Mouse (Mus musculus): Measurements from ENCODE around the gene Clybl.

The Clybl gene

DNA sequence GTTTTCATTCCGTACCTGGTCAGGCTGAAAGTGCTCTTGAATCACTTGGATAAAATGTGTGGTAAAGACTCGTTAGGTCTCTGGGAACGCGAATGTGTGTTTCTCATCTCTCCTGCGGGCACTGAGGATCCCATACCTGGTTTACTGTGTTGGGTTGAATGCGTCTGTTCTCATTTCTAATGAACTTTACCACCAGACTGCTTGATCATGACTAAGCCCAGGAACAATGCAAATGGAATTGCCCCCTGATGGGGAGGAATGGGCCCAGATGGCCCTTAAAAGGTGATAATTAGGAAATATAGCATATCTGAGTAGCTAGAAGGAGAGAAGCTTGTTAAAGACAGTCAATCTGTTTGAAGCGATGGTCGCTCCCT is 74.7 kb downstream of the Clybl start:
- TF ChIP-seq GATA4 (IDR thresholded peaks at IDR 0.05; ENCODE audit: insufficient replicate concordance, low read length): no peak

- no peak for TF ChIP-seq GATA4 (IDR thresholded peaks at IDR 0.05; ENCODE audit: insufficient replicate concordance, low read length)
These were observed 76.8 kb downstream of the Clybl start for GRCm38 (mm10) chr14:122258297-122258696.

- no peak for TF ChIP-seq GATA4 (IDR thresholded peaks at IDR 0.05; ENCODE audit: insufficient replicate concordance, low read length)
These were observed 79.7 kb downstream of the Clybl start for GRCm38 (mm10) chr14:122261250-122261649.

DNA sequence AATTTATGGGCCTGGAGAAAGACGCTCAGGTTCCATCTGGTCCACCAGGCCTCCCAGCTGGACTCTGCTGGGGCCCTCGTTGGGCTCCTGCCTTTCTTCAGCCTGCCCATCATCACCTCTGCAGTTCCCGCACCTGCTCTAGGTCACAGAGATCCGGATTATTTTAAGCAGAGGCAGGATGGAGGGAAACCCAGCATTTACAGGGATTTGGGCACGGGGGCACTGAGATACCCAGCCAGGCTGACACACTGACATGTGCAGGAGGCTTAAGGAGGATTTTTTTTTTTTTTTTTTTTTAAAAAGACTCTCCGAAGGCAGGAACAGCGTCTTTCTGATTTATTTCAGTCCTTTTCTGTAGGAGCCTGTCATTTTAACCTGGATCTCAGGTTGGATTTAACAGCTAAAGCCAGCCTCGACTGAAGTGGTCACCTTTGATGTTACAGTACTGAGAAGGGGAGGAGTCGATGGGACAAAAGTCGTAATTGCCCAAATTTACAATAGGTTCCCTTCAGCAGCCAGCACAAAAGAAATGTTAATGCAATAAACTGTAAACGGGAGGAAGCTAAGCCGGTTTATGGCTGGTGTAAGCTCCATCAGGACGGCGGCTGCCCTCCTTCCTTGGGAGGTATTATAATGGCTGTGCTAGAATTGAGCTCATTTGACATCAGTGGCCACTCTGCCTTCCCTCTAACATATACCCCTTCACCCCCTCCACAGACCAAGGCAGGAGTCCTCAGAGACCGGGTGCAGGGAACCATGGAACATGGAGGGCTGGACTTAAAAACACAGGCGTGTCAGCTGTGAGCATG is 81.6 kb downstream of the Clybl start:
- no peak for TF ChIP-seq GATA4 (IDR thresholded peaks at IDR 0.05; ENCODE audit: insufficient replicate concordance, low read length)

DNA sequence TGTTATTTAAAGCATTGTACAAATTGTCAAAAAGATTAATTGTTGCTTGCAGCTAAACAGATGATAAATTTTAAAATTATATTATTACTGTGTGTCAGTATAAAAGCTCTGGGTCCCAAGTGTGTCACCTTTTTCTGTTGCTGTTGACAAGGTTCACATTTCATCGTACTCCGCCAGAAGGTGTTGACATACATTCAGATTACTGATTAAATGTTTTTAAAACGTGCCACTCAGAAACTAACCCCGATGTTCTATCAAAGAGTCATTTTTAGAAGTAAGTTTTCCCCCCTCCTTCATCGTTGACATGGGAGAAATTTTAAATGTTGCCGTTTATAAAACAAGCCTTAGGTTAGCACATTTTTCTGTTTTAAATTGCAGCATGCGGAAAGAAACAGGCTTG is 83.7 kb downstream of the Clybl start:
- no peak for TF ChIP-seq GATA4 (IDR thresholded peaks at IDR 0.05; ENCODE audit: insufficient replicate concordance, low read length)

DNA sequence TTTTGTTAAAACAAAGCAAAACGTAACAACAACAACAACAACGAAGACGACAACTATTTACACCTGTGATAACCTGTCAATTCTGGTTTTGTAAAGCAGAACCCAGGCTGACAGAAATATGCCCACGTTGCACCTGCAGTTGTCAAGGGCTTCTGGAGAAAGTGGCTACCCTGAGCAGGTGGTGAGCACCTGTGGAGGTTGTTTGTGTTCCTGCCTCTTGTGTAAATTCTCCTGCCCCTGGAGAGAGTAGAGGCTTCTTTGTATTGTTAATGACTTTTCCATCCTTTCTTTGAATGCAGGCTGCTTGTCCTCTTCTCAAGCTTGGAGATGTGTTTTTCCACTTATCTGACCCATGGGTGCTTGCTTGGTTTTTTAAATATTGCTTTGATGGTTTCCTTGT is 86.1 kb downstream of the Clybl start:
- no peak for TF ChIP-seq GATA4 (IDR thresholded peaks at IDR 0.05; ENCODE audit: insufficient replicate concordance, low read length)

- TF ChIP-seq GATA4 (IDR thresholded peaks at IDR 0.05; ENCODE audit: insufficient replicate concordance, low read length): no peak
These were observed 89.7 kb downstream of the Clybl start for GRCm38 (mm10) chr14:122271104-122271746.

DNA sequence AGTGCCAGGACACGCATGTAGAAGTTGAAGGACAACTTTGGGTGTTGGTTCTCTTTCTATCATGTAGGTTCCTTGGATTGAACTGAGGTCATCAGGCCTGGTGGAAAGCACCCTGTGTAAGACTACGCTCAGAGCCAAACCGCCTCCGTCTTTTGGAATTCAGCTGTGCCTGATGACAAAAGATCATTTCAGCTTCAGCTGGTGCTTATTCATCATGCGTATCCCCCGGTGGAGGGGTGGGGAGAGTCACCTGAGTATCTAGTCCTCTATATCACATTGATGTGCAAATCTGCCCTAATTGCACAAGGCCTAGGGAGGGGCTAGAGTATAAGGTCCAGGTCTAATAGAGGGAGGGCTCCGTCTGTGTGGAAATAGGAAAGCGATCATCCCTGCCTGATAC is 95.6 kb downstream of the Clybl start:
- no peak for TF ChIP-seq GATA4 (IDR thresholded peaks at IDR 0.05; ENCODE audit: insufficient replicate concordance, low read length)

GRCm38 (mm10) chr14:122279462-122280308 is 98.2 kb downstream of the Clybl start:
- TF ChIP-seq GATA4 (IDR thresholded peaks at IDR 0.05; ENCODE audit: insufficient replicate concordance, low read length): no peak

GRCm38 (mm10) chr14:122280309-122281071 is 99.0 kb downstream of the Clybl start:
- no peak for TF ChIP-seq GATA4 (IDR thresholded peaks at IDR 0.05; ENCODE audit: insufficient replicate concordance, low read length)

- no peak for TF ChIP-seq GATA4 (IDR thresholded peaks at IDR 0.05; ENCODE audit: insufficient replicate concordance, low read length)
These were observed 99.6 kb downstream of the Clybl start for GRCm38 (mm10) chr14:122281072-122281634.

DNA sequence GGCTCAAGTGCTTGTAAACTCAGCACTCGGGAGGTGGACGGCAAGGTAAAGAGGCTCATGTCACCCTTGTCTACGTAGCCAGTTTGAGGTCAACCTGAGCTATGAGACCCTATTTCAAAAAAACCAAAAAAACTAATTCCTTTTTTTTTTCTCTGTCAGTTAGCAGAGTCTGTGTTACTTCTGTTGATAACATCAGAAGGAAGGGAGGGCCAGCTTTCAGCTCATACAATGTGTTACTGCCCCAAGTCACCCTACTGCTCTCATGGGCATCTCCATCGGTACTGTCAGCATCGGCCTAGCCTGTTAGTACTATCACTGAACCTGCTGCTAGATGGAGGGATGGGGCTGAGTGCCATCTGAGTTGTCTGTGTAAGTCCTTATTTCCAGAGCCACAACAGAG is 102.5 kb downstream of the Clybl start:
- TF ChIP-seq GATA4 (IDR thresholded peaks at IDR 0.05; ENCODE audit: insufficient replicate concordance, low read length): no peak

DNA sequence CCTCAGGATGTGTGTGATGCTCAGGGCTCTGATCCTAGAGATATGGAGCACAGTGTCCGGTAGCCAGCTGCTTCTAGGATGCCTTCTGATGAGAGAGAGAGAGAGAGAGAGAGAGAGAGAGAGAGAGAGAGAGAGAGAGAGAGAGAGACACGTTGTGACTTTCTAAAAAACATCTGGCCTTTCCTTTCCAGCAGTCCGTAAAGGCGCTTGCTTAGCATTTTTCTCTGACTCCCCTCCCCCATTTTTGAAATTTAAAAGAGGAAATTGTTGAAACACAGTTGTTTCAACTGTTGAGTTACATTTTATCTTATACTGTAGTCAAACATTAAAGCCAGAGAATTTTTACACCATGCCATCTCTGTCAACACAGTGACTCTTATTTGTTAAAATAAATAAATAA is 114.9 kb downstream of the Clybl start:
- no peak for TF ChIP-seq GATA4 (IDR thresholded peaks at IDR 0.05; ENCODE audit: insufficient replicate concordance, low read length)

GRCm38 (mm10) chr14:122296864-122297263 is 115.4 kb downstream of the Clybl start:
- no peak for TF ChIP-seq GATA4 (IDR thresholded peaks at IDR 0.05; ENCODE audit: insufficient replicate concordance, low read length)
